Mouse (Mus musculus): Measurements from ENCODE around the gene Rtkn.

DNA sequence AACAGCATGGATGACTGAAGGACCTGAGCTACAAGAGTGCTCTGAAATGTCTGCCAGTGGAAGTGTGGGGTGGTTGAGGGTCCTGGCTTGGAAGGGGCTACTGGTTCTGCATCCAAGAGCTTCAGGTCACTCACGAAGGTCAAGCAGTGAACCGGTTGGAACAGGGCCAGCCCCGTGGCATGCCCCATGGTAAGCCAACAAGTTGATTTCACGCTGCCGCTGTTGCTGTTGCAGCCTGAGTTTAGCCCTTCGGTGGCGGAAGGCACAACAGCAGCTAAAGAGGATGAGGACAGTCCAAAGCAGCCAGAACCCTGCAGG is 15.6 kb upstream of the Rtkn start:
- no peak for TF ChIP-seq CTCF (IDR thresholded peaks at IDR 0.05; ENCODE audit: extremely low read depth, insufficient read depth, low read length)
- no peak for TF ChIP-seq POLR2A (IDR thresholded peaks at IDR 0.05; ENCODE audit: extremely low read depth, insufficient read depth, low read length)

All from cortical plate, adult 2 months (tissue).